Mouse (Mus musculus) ES-Bruce4 (cell line): ENCODE measurements around the gene Hephl1. TPM values are rescaled to one million over a fixed set of nuclear protein-coding genes. Genes with fewer than 3 reads are reported as not detected.

ENCODE experiments used
- H3K27ac ChIP-seq: 2 replicates; pipeline ENCODE4 v1.5.1; 2012; ENCODE audit warnings: low read length, inconsistent platforms; ENCODE audit not compliant: insufficient read depth
- H3K27me3 ChIP-seq: 2 replicates; pipeline ENCODE4 v1.6.1; 2012; ENCODE audit warnings: mild to moderate bottlenecking, low read length, inconsistent platforms; ENCODE audit not compliant: control insufficient read depth, poor library complexity, insufficient read depth, severe bottlenecking
- H3K36me3 ChIP-seq: 2 replicates; pipeline ENCODE4 v1.6.1; 2012; ENCODE audit warnings: inconsistent platforms, mild to moderate bottlenecking, low read length, moderate library complexity; ENCODE audit not compliant: control insufficient read depth, poor library complexity, insufficient read depth, severe bottlenecking
- H3K4me1 ChIP-seq: one replicate; pipeline ENCODE4 v1.8.1; 2011; ENCODE audit warnings: low read length; ENCODE audit not compliant: control insufficient read depth, insufficient read depth
- H3K4me3 ChIP-seq: 2 replicates; pipeline ENCODE4 v1.5.1; 2011; ENCODE audit warnings: low read depth, mild to moderate bottlenecking, low read length
- H3K9ac ChIP-seq: 2 replicates; pipeline ENCODE4 v1.6.1; 2012; ENCODE audit warnings: low read depth, mild to moderate bottlenecking, inconsistent platforms; ENCODE audit not compliant: poor library complexity, severe bottlenecking
- H3K9me3 ChIP-seq: replicated peaks from 2 replicates; pipeline ENCODE4 v1.6.1; 2012; ENCODE audit warnings: mild to moderate bottlenecking, low read length, inconsistent platforms; ENCODE audit not compliant: control insufficient read depth, poor library complexity, insufficient read depth, severe bottlenecking
- CTCF ChIP-seq: IDR thresholded peaks from one replicate; pipeline ENCODE4 v1.8.1; 2011; ENCODE audit warnings: low read depth, low read length
- EP300 ChIP-seq: IDR thresholded peaks from 2 replicates; pipeline ENCODE4 v1.6.1; 2011; ENCODE audit warnings: low read depth, low read length; ENCODE audit not compliant: insufficient read depth
- POLR2A ChIP-seq: IDR thresholded peaks from one replicate; pipeline ENCODE4 v1.8.1; 2011; ENCODE audit warnings: low read length; ENCODE audit not compliant: insufficient read depth
- polyA plus RNA-seq: library from polyadenylated mRNA; stranded (reverse); fragments of >200 nt; gene quantifications from 2 replicates; pipeline ENCODE4 v1.2.4, GENCODE M21; 2011; ENCODE audit warnings: low read depth; ENCODE audit not compliant: missing spikeins, insufficient read depth, insufficient read length

Gene Hephl1
- polyA plus RNA-seq, 1 experiment, result not detected

DNA sequence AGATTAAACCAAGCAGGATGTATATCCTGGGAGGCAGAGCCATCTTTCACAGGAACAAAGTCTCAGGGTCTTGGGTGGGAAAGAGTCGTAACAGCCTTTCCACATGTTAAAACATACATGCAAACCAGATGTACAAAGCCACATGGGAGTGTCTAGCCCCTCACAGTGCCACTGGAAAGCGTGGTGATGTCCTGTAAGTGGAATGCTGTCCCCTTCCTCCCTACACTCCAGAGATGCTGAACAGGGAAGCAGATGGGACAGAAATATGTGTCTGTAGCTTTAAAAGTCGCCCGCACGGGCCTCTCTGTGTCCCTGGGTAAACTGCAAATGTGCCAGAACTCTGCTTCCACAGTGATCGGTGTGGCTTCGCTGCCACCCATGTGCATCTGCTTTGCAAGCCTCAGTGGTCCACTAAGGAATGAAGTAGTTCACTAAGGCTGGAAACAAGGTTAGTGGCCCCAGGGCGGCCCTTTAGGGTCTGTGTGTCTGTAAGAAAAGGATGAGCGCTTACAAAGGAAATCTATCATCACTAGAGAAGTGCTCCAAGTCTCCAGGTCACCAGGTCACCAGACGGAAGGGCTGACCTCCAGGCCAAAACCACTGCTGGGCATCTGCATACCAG lies 108.1 kb downstream of the Hephl1 start:
- H3K27ac ChIP-seq, result no peak overlapping the region
- no peaks in the 10 kb centered on the region for H3K36me3 ChIP-seq
- H3K4me3 ChIP-seq, result no peak overlapping the region

DNA sequence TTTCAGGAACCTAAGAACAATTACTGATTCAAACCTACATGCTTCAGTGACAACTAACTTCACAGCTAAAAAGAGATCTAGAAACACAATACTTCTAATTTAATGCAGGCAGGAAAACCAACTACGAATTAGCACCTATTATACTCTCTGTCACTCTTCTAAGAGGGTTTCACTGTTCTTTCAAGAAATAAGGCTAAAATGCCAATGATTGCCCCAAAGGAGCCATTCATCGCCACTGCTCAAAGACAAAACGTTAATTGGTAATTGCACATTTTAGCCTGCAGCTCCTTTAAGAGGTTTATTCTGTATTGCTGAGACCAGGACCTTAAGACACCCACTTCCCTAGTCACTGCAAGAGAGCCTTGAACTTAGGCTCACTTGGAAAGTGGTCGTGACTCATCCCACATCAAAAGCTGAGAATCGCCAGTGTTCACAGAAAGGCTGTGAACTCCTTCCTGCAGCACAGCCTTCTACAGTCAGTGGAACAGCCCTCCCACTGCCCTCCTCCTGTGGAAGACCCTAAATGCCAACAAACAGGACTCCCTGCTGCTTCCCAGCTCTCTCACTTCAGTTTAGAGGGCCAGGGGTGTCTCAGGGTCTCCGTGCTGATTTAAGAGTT lies 108.8 kb downstream of the Hephl1 start:
- Histone ChIP-seq H3K27ac (no peak overlapping the region), H3K4me1 (no peaks in the 10 kb centered on the region), H3K36me3 (no peaks in the 10 kb centered on the region)

More for the DNA sequence above, 108.1 kb downstream of the Hephl1 start:
- no peak for TF ChIP-seq EP300
- no peak for TF ChIP-seq CTCF
- TF ChIP-seq POLR2A, result no peak
- no peaks in the 10 kb centered on the region for H3K9me3 ChIP-seq
- H3K27me3 ChIP-seq, result no peaks in the 10 kb centered on the region
- no peak overlapping the region for H3K9ac ChIP-seq
- no peaks in the 10 kb centered on the region for H3K4me1 ChIP-seq

More for the DNA sequence above, 108.8 kb downstream of the Hephl1 start:
- TF ChIP-seq POLR2A (no peak), EP300 (no peak), CTCF (no peak)
- Histone ChIP-seq H3K4me3 (no peak overlapping the region), H3K9me3 (no peaks in the 10 kb centered on the region), H3K9ac (no peak overlapping the region), H3K27me3 (no peaks in the 10 kb centered on the region)

Other genes starting within 250 kb of the Hephl1 start
- gene Izumo1r, start 208.2 kb downstream of the Hephl1 start, polyA plus RNA-seq, result not detected in 2 replicates
- gene Panx1, start 66.6 kb downstream of the Hephl1 start, polyA plus RNA-seq, result 13.5 and 15.2 TPM in 2 replicates
- gene Vstm5, start 126.9 kb upstream of the Hephl1 start, polyA plus RNA-seq, result 1.7 and 1.8 TPM in 2 replicates
- gene Med17, start 167.8 kb upstream of the Hephl1 start, polyA plus RNA-seq, result 89.6 and 109 TPM in 2 replicates
- 363 and 401 TPM in 2 replicates for gene Taf1d, start 194.1 kb upstream of the Hephl1 start, polyA plus RNA-seq
- 24.9 and 26.6 TPM in 2 replicates for gene 4931406C07Rik, start 194.3 kb upstream of the Hephl1 start, polyA plus RNA-seq
- 68.5 and 76.7 TPM in 2 replicates for gene Cep295, start 245.7 kb upstream of the Hephl1 start, polyA plus RNA-seq